Mouse (Mus musculus) G1E (cell line): ENCODE data around the gene Phactr4.

Experiments used
- CTCF ChIP-seq: IDR thresholded peaks from 2 replicates; pipeline ENCODE4 v1.5.1; 2012; ENCODE audit warnings: low read depth, low read length, inconsistent platforms, mixed read lengths
- GATA1 ChIP-seq: IDR thresholded peaks from 2 replicates; pipeline ENCODE4 v1.6.1; 2012; ENCODE audit warnings: borderline replicate concordance, low read length, inconsistent platforms, mixed read lengths
- GATA2 ChIP-seq: IDR thresholded peaks from 2 replicates; pipeline ENCODE4 v1.6.1; 2012; ENCODE audit warnings: low read depth, low read length, inconsistent platforms, borderline replicate concordance
- POLR2AphosphoS5 ChIP-seq: IDR thresholded peaks from 2 replicates; pipeline ENCODE4 v1.6.1; 2012; ENCODE audit warnings: low read depth, low read length, inconsistent platforms; ENCODE audit not compliant: insufficient replicate concordance
- TAL1 ChIP-seq: conservative IDR thresholded peaks from 2 replicates; pipeline ENCODE4 v1.6.1; 2012; ENCODE audit warnings: low read depth, low read length, inconsistent platforms, mixed read lengths

DNA sequence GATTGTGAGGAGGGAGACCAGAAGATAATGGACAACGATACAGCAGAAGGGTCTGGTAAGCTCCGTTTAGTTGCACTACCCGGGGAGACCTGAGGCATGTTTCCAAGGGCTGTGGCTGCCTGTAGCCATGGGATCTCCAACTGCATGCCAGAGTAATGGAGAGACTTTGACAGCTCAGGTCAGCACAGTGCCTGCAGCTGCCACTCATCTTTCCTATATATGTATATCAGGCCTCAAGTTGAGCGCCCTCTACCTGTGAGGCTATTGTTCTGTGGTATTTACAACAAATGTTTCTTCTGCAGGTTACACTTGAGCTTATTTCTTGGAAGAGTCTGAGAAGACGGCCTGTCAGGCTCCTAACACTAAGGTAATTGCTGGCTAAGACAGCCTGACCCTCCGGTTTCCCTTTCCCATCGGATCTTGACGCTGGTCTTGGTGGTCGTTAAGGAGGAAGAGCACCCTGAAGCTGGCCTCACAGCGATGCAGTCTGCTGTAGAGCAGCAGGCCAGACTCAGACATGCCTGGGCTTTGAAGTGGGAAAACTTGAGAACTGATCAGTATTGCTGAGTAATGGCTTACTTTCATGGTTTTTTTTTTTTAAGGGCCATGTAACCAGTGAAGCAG lies 112.3 kb downstream of the Phactr4 start:
- TF ChIP-seq CTCF = 0 out of 2 replicates have a peak, but pooled peaks have one; percentile 41
- TF ChIP-seq GATA1 = no peak
- TF ChIP-seq POLR2AphosphoS5 = no peak
- no peak for TF ChIP-seq TAL1
- TF ChIP-seq GATA2 = no peak
